Mouse (Mus musculus) intestine, embryonic 14.5 days (tissue): ENCODE results near the gene Tent4a. TPM values are rescaled to one million over a fixed set of nuclear protein-coding genes. Genes with fewer than 3 reads are reported as not detected.

Experiments used
- ATAC-seq: fragments of 200-750 bp; cut with Nextera tagmentation; replicated peaks from 2 replicates; pipeline ENCODE4 v1.8.0; 2017; ENCODE audit warnings: low read depth, moderate number of reproducible peaks, moderate TSS enrichment, moderate library complexity; ENCODE audit not compliant: low FRiP score, low TSS enrichment
- DNase-seq: peaks from one replicate; pipeline ENCODE4 v3.0.0-alpha.2; 2018; ENCODE audit warnings: low spot score
- H3K27ac ChIP-seq: fragments of 300-500 bp; sonication (generic); 2 replicates; pipeline ENCODE4 v1.5.1; 2014; ENCODE audit warnings: low read depth, mild to moderate bottlenecking, control low read depth
- H3K27me3 ChIP-seq: fragments of 300-500 bp; sonication (generic); replicated peaks from 2 replicates; pipeline ENCODE4 v1.6.1; 2014; ENCODE audit warnings: low read length, control low read depth; ENCODE audit not compliant: control insufficient read depth, insufficient read depth
- H3K36me3 ChIP-seq: fragments of 300-500 bp; sonication (generic); 2 replicates; pipeline ENCODE4 v1.6.1; 2014; ENCODE audit warnings: low read length, control low read depth; ENCODE audit not compliant: control insufficient read depth, insufficient read depth
- H3K4me1 ChIP-seq: fragments of 300-500 bp; sonication (generic); replicated peaks from 2 replicates; pipeline ENCODE4 v1.6.1; 2014; ENCODE audit warnings: low read length, control low read depth, mixed read lengths; ENCODE audit not compliant: control insufficient read depth, insufficient read depth
- H3K4me2 ChIP-seq: fragments of 300-500 bp; sonication (generic); 2 replicates; pipeline ENCODE4 v1.6.1; 2014; ENCODE audit warnings: low read length
- H3K4me3 ChIP-seq: fragments of 300-500 bp; sonication (generic); 2 replicates; pipeline ENCODE4 v1.5.1; 2014; ENCODE audit warnings: low read depth, low read length, control low read depth, mixed read lengths
- H3K9ac ChIP-seq: fragments of 300-500 bp; sonication (generic); 2 replicates; pipeline ENCODE4 v1.6.1; 2014; ENCODE audit warnings: mild to moderate bottlenecking, low read length
- H3K9me3 ChIP-seq: fragments of 300-500 bp; sonication (generic); 2 replicates; pipeline ENCODE4 v1.6.1; 2016; ENCODE audit warnings: low read length, control low read depth; ENCODE audit not compliant: control insufficient read depth
- WGBS: fragments of 180-500 bp; shearing (Covaris S2); extraction: QIAGEN DNeasy Blood & Tissue Kit; methylation state at CpG from one replicate; pipeline ENCODE4 v1.1.7; 2014; 5-methylcytosine and 5-hydroxymethylcytosine counted together
- polyA plus RNA-seq: library from polyadenylated mRNA; unstranded; fragments of >200 nt; fragmentation: Nextera tagmentation; extraction: Ambion mirVana; gene quantifications from 2 replicates; pipeline ENCODE4 v1.2.1, GENCODE M21; 2014

The Tent4a gene
- polyA plus RNA-seq, 1 experiment from 2014 or later = 6.8 TPM

GRCm38 (mm10) chr13:69458891-69459290, 75.5 kb downstream of the Tent4a start:
- DNase-seq = no peak
- H3K9me3 ChIP-seq = no peaks in the 10 kb centered on the region
- no peak for ATAC-seq
- 90% methylated on average over 2 of the region's 2 CpGs for WGBS
- no peak overlapping the region for H3K27ac ChIP-seq
- H3K4me3 ChIP-seq = no peak overlapping the region
- no peaks in the 10 kb centered on the region for H3K36me3 ChIP-seq
- no peaks in the 10 kb centered on the region; the same call in 1 of the 2 replicates for H3K4me1 ChIP-seq
- no peak overlapping the region for H3K4me2 ChIP-seq
- H3K9ac ChIP-seq = no peak overlapping the region
- no peaks in the 10 kb centered on the region for H3K27me3 ChIP-seq

GRCm38 (mm10) chr13:69458461-69458860, 76.0 kb downstream of the Tent4a start:
- Histone ChIP-seq H3K9me3 (no peaks in the 10 kb centered on the region), H3K4me3 (no peak overlapping the region), H3K4me2 (no peak overlapping the region), H3K36me3 (no peaks in the 10 kb centered on the region), H3K27ac (no peak overlapping the region), H3K9ac (no peak overlapping the region), H3K4me1 (no peaks in the 10 kb centered on the region; the same call in 1 of the 2 replicates), H3K27me3 (no peaks in the 10 kb centered on the region)
- DNase-seq (no peak), ATAC-seq (no peak)
- WGBS = 88% methylated on average over 6 of the region's 6 CpGs

- no peak for DNase-seq
- Histone ChIP-seq H3K4me1 (no peaks in the 10 kb centered on the region; the same call in 1 of the 2 replicates), H3K27me3 (no peaks in the 10 kb centered on the region), H3K27ac (no peak overlapping the region), H3K36me3 (no peaks in the 10 kb centered on the region), H3K9me3 (no peaks in the 10 kb centered on the region), H3K4me2 (no peak overlapping the region), H3K4me3 (no peak overlapping the region), H3K9ac (no peak overlapping the region)
- WGBS = 47% methylated on average over 2 of the region's 2 CpGs
- ATAC-seq = no peak
These were observed 77.3 kb downstream of the Tent4a start for GRCm38 (mm10) chr13:69457105-69457504.

GRCm38 (mm10) chr13:69456641-69457040, 77.8 kb downstream of the Tent4a start:
- ATAC-seq (no peak), DNase-seq (no peak)
- Histone ChIP-seq H3K4me3 (no peak overlapping the region), H3K9ac (no peak overlapping the region), H3K4me1 (no peaks in the 10 kb centered on the region; the same call in 1 of the 2 replicates), H3K36me3 (no peaks in the 10 kb centered on the region), H3K4me2 (no peak overlapping the region), H3K9me3 (no peaks in the 10 kb centered on the region), H3K27ac (no peak overlapping the region), H3K27me3 (no peaks in the 10 kb centered on the region)
- 79% methylated on average over 11 of the region's 11 CpGs for WGBS

GRCm38 (mm10) chr13:69455476-69456175, 78.8 kb downstream of the Tent4a start:
- ATAC-seq = no peak
- 86% methylated on average over 14 of the region's 14 CpGs for WGBS
- H3K27ac ChIP-seq = no peak overlapping the region
- no peak overlapping the region for H3K4me2 ChIP-seq
- H3K36me3 ChIP-seq = no peaks in the 10 kb centered on the region
- H3K9me3 ChIP-seq = no peaks in the 10 kb centered on the region
- no peak overlapping the region for H3K4me3 ChIP-seq
- no peak overlapping the region for H3K9ac ChIP-seq
- no peak for DNase-seq
- no peaks in the 10 kb centered on the region for H3K27me3 ChIP-seq
- H3K4me1 ChIP-seq = no peaks in the 10 kb centered on the region; the same call in 1 of the 2 replicates

Other genes starting within 250 kb of the Tent4a start
- 141 and 153 TPM in 2 replicates for gene Nsun2, start 871 bp downstream of the Tent4a start, polyA plus RNA-seq
- 19.8 and 25.2 TPM in 2 replicates for gene Srd5a1, start 76.8 kb upstream of the Tent4a start, polyA plus RNA-seq
- 0.26 and 0.27 TPM in 2 replicates for gene Ube2ql1, start 205.3 kb upstream of the Tent4a start, polyA plus RNA-seq